Mouse (Mus musculus) limb, embryonic 11.5 days (tissue): ENCODE results near the gene Uhrf2. TPM values are rescaled to one million over a fixed set of nuclear protein-coding genes. Genes with fewer than 3 reads are reported as not detected.

Experiments
- ATAC-seq: fragments of 200-750 bp; cut with Nextera tagmentation; 2 replicates; pipeline ENCODE4 v1.8.0; 2017; ENCODE audit warnings: low read depth; ENCODE audit not compliant: insufficient number of reproducible peaks, low FRiP score, low TSS enrichment
- DNase-seq: peaks from one replicate; pipeline ENCODE4 v3.0.0-alpha.2; 2015; ENCODE audit warnings: low spot score
- H3K27ac ChIP-seq: fragments of 300-500 bp; sonication (generic); replicated peaks from 2 replicates; pipeline ENCODE4 v1.5.1; 2014; ENCODE audit warnings: low read depth, mild to moderate bottlenecking, low read length
- H3K27me3 ChIP-seq: fragments of 300-500 bp; sonication (generic); 2 replicates; pipeline ENCODE4 v1.6.1; 2014; ENCODE audit warnings: mild to moderate bottlenecking, low read length, mixed read lengths; ENCODE audit not compliant: control insufficient read depth, insufficient read depth
- H3K36me3 ChIP-seq: fragments of 300-500 bp; sonication (generic); 2 replicates; pipeline ENCODE4 v1.6.1; 2014; ENCODE audit warnings: mild to moderate bottlenecking, low read length, moderate library complexity, mixed read lengths; ENCODE audit not compliant: control insufficient read depth, insufficient read depth
- H3K4me1 ChIP-seq: fragments of 300-500 bp; sonication (generic); 2 replicates; pipeline ENCODE4 v1.6.1; 2014; ENCODE audit warnings: low read length, mixed read lengths; ENCODE audit not compliant: control insufficient read depth, insufficient read depth
- H3K4me2 ChIP-seq: fragments of 300-500 bp; sonication (generic); 2 replicates; pipeline ENCODE4 v1.6.1; 2014; ENCODE audit warnings: low read depth, mild to moderate bottlenecking, moderate library complexity; ENCODE audit not compliant: severe bottlenecking
- H3K4me3 ChIP-seq: fragments of 300-500 bp; sonication (generic); 2 replicates; pipeline ENCODE4 v1.5.1; 2014; ENCODE audit warnings: low read depth, low read length
- H3K9ac ChIP-seq: fragments of 300-500 bp; sonication (generic); 2 replicates; pipeline ENCODE4 v1.6.1; 2014; ENCODE audit warnings: mild to moderate bottlenecking, low read length
- H3K9me3 ChIP-seq: fragments of 300-500 bp; sonication (generic); 2 replicates; pipeline ENCODE4 v1.6.1; 2016; ENCODE audit warnings: low read length; ENCODE audit not compliant: control insufficient read depth
- WGBS: fragments of 180-500 bp; shearing (Covaris S2); extraction: QIAGEN DNeasy Blood & Tissue Kit; methylation state at CpG from one replicate; pipeline ENCODE4 v1.1.7; 2014; 5-methylcytosine and 5-hydroxymethylcytosine counted together
- polyA plus RNA-seq: library from polyadenylated mRNA; unstranded; fragments of >200 nt; fragmentation: Nextera tagmentation; extraction: Ambion mirVana; gene quantifications from 2 replicates; pipeline ENCODE4 v1.2.1, GENCODE M21; 2014

The Uhrf2 gene
- polyA plus RNA-seq, 1 experiment from 2014 or later, result 83.3 TPM

DNA sequence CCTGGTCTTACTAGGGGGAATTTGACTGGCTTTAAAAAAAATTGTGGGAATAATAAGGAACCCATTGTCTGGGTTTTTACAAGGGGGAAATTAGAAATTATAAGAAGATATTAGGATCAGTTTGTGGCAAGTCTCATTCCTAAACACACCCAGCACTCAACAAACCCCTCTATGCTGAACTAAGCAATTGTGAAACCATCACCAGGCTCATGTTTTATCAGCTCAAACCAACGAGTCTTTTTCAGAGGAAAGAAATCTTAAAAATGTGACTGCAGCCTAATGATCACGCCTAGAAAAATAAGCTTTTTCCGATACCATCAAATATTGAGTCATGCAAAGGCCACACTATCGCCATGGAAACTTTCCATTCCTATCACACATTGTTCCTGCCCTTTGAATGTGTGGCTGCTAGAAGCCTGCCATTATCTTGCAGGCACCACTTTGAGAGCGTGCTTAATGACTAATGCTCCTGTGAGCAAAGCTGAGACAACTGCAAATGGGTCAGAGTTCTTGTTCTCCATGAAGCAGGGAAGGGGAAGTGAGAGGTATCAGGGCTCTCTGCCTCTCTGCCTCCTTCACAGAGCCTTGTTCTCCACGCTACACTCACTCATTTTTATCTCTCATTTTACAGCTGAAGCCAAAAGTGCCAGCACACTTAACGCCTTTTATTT is 94.8 kb downstream of the Uhrf2 start:
- Histone ChIP-seq H3K27ac (no peak overlapping the region), H3K4me1 (no peaks in the 10 kb centered on the region), H3K4me2 (no peak overlapping the region), H3K9me3 (no peaks in the 10 kb centered on the region), H3K4me3 (no peak overlapping the region), H3K9ac (no peak overlapping the region), H3K36me3 (no peaks in the 10 kb centered on the region), H3K27me3 (no peaks in the 10 kb centered on the region)
- DNase-seq (no peak), ATAC-seq (no peak)
- WGBS, result 73% methylated on average over 7 of the region's 7 CpGs

DNA sequence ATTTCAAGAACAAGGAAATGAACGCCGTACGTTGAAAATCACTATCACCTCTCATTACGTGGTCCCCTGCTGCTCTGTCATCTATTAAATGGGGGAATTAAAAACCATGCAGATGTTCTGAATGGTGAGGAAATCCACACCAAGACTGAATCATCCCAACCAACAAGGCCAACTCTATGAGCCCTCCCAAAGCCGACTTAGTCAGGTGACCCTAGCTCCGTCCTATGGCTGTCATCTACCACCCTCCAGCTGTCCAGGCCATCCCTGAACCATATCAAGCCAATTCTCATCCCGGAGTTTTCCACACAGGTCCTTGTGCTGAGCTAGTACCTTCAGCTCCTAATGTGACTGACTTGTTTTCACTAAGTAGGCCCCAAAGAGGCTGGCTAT is 95.4 kb downstream of the Uhrf2 start:
- no peak overlapping the region for H3K4me2 ChIP-seq
- no peak for ATAC-seq
- H3K9me3 ChIP-seq, result no peaks in the 10 kb centered on the region
- H3K27ac ChIP-seq, result no peak overlapping the region
- DNase-seq, result no peak
- H3K36me3 ChIP-seq, result no peaks in the 10 kb centered on the region
- no peaks in the 10 kb centered on the region for H3K27me3 ChIP-seq
- no peak overlapping the region for H3K4me3 ChIP-seq
- 65% methylated on average over 7 of the region's 7 CpGs for WGBS
- H3K9ac ChIP-seq, result no peak overlapping the region
- H3K4me1 ChIP-seq, result no peaks in the 10 kb centered on the region

DNA sequence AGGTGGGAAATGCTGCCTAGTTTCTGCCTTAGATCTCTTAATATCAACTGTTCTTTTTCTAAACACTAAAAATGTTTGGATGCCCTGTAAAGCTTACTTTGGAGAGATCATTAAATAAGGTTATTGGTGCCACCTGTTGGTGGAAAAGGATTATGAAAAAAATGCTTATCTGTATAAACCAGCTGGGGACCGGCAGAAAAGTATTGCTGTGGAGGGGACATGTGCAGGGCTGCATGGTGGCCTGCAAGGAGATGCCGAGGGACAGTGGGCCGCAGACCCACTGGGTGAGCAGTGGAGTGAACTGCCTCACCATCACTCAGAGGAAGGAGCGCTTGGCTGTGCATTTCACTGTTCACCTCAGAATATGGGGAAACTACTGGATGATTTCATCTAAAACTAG is 97.9 kb downstream of the Uhrf2 start:
- no peak for ATAC-seq
- no peaks in the 10 kb centered on the region for H3K9me3 ChIP-seq
- H3K4me1 ChIP-seq, result no peaks in the 10 kb centered on the region
- no peaks in the 10 kb centered on the region for H3K27me3 ChIP-seq
- no peak overlapping the region for H3K4me3 ChIP-seq
- DNase-seq, result no peak
- H3K36me3 ChIP-seq, result no peaks in the 10 kb centered on the region
- no peak overlapping the region for H3K4me2 ChIP-seq
- H3K27ac ChIP-seq, result no peak overlapping the region
- no peak overlapping the region for H3K9ac ChIP-seq
- WGBS, result 83% methylated on average over 4 of the region's 4 CpGs

DNA sequence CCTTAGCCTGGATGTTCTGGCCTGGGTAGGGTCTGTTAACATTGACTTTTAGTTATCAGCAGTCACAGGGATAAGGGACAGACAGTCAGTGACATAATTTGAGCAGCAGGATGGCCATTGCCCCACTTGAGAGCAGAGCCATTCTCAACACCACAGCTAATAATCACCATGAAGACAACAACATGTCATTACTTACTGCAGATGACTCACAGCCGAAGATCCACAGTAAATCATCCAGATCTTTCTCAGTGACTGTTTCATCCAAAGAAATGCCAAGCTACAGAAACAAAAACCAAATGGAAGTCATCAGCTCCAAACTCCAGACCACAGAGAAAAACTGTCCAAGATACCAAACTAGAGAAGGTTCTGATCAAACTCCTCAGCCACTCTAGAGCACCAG is 106.0 kb downstream of the Uhrf2 start:
- no peak overlapping the region for H3K4me2 ChIP-seq
- no peak overlapping the region for H3K9ac ChIP-seq
- H3K36me3 ChIP-seq, result no peaks in the 10 kb centered on the region
- DNase-seq, result no peak
- 77% methylated on average over 1 of the region's 1 CpGs for WGBS
- no peaks in the 10 kb centered on the region for H3K9me3 ChIP-seq
- no peaks in the 10 kb centered on the region for H3K4me1 ChIP-seq
- no peak for ATAC-seq
- H3K4me3 ChIP-seq, result no peak overlapping the region
- no peaks in the 10 kb centered on the region for H3K27me3 ChIP-seq
- H3K27ac ChIP-seq, result no peak overlapping the region

Other genes with a start within 250 kb of the Uhrf2 start
- gene 9930021J03Rik, start 224.5 kb upstream of the Uhrf2 start, polyA plus RNA-seq, result 7.9 and 8.2 TPM in 2 replicates
- gene Ranbp6, start 217.5 kb upstream of the Uhrf2 start, polyA plus RNA-seq, result 27.8 and 32.9 TPM in 2 replicates
- 0.19 and 0.26 TPM in 2 replicates for gene Il33, start 105.4 kb upstream of the Uhrf2 start, polyA plus RNA-seq
- not detected in 2 replicates for gene Trpd52l3, start 26.7 kb upstream of the Uhrf2 start, polyA plus RNA-seq
- 8.3 and 9.2 TPM in 2 replicates for gene Gldc, start 144.9 kb downstream of the Uhrf2 start, polyA plus RNA-seq
- not detected in 2 replicates for gene Mbl2, start 202.4 kb downstream of the Uhrf2 start, polyA plus RNA-seq